Mouse (Mus musculus) olfactory bulb, adult 2 months (tissue): ENCODE results near the gene Tmem86a. TPM values are rescaled to one million over a fixed set of nuclear protein-coding genes. Genes with fewer than 3 reads are reported as not detected.

ENCODE experiments used
- H3K27ac ChIP-seq: fragments of 200-500 bp; 2 replicates; pipeline ENCODE4 v1.5.1; 2012; ENCODE audit warnings: low read depth, low read length; ENCODE audit not compliant: insufficient read depth
- H3K4me1 ChIP-seq: fragments of 200-500 bp; 2 replicates; pipeline ENCODE4 v1.6.1; 2012; ENCODE audit warnings: low read length; ENCODE audit not compliant: control insufficient read depth, insufficient read depth
- H3K4me3 ChIP-seq: fragments of 200-500 bp; 2 replicates; pipeline ENCODE4 v1.5.1; 2012; ENCODE audit warnings: mild to moderate bottlenecking, low read depth, low read length, moderate library complexity; ENCODE audit not compliant: insufficient read depth
- CTCF ChIP-seq: fragments of 200-500 bp; IDR thresholded peaks from 2 replicates; pipeline ENCODE4 v1.5.1; 2012; ENCODE audit warnings: low read depth, mild to moderate bottlenecking, low read length, moderate library complexity; ENCODE audit not compliant: insufficient read depth
- POLR2A ChIP-seq: fragments of 200-500 bp; IDR thresholded peaks from 2 replicates; pipeline ENCODE4 v1.6.1; 2012; ENCODE audit warnings: mild to moderate bottlenecking, low read depth, low read length, moderate library complexity; ENCODE audit not compliant: insufficient read depth
- WGBS: fragments of 180-500 bp; shearing (Covaris S2); methylation state at CpG from one replicate; pipeline ENCODE4 v1.1.7; 2018; 5-methylcytosine and 5-hydroxymethylcytosine counted together
- polyA plus RNA-seq: library from polyadenylated mRNA; stranded (reverse); fragments of >200 nt; gene quantifications from 2 replicates; pipeline ENCODE4 v1.2.4, GENCODE M21; 2012; ENCODE audit warnings: low replicate concordance; ENCODE audit not compliant: missing spikeins, insufficient read depth, insufficient read length

Gene Tmem86a
- polyA plus RNA-seq, 1 experiment = not detected

- no peak overlapping the region for H3K4me3 ChIP-seq
- no peaks in the 10 kb centered on the region for H3K4me1 ChIP-seq
- WGBS = 84% methylated on average over 4 of the region's 4 CpGs
- no peak for TF ChIP-seq POLR2A
- TF ChIP-seq CTCF = no peak
- H3K27ac ChIP-seq = no peak overlapping the region
Measured at GRCm38 (mm10) chr7:47042121-47042520, 8.3 kb upstream of the Tmem86a start.

- H3K4me1 ChIP-seq = no peaks in the 10 kb centered on the region
- TF ChIP-seq POLR2A = no peak
- no peak overlapping the region for H3K27ac ChIP-seq
- no peak overlapping the region for H3K4me3 ChIP-seq
- 36% methylated on average over 6 of the region's 6 CpGs for WGBS
Measured at GRCm38 (mm10) chr7:47042823-47043490, 7.4 kb upstream of the Tmem86a start.

GRCm38 (mm10) chr7:47050766-47051165, 365 bp downstream of the Tmem86a start:
- TF ChIP-seq POLR2A (no peak), CTCF (0 out of 2 replicates have a peak, but pooled peaks have one; percentile 2)
- H3K4me3 ChIP-seq = peak overlapping the region; percentile 91
- peak overlapping the region; percentile 93 for H3K27ac ChIP-seq
- H3K4me1 ChIP-seq = peaks cover 30% of the 10 kb centered on the region
- WGBS = under 1% methylated on average over 34 of the region's 34 CpGs

DNA sequence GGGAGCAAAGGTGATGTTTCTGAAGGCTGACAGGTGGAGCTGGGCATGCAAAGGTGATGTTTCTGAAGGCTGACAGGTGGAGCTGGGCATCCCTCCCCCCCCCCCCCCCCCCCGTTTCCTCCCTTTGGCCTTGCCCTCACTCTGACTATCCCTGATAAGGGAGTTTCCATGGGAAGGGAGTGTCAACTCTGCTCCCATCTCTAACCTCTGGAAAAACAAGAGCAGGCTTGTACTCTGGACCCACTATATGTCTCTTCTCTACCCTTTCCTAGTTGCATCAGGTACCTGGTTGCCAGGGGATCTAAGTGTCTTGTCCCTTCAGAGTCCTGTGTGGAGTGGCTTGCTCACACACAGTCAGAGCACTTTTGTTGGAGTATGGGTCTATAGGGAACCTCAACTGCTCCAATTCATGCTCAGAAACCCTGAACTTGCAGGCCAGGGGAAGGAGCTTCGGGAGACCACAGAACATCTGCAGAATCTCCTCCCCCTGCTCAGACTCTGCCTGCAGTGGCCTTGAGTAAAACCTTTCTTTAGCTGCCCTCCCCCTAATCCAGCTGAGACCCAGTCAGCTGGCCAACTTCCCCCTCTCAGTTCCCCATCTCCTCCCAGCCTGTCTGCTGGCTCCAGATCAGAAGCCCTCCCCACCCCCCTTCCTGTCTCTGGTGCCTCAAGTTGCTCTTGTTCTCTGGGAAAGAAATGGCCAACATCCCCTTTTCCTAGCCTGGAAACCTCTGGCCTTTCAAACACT, 1.2 kb downstream of the Tmem86a start:
- 4% methylated on average over 2 of the region's 2 CpGs for WGBS
- H3K27ac ChIP-seq = peak overlapping the region; percentile 68
- peaks cover 30% of the 10 kb centered on the region for H3K4me1 ChIP-seq
- TF ChIP-seq POLR2A (no peak), CTCF (no peak)
- peak overlapping the region; percentile 91 for H3K4me3 ChIP-seq

- no peak for TF ChIP-seq POLR2A
- no peak for TF ChIP-seq CTCF
- Histone ChIP-seq H3K4me1 (peaks cover 30% of the 10 kb centered on the region), H3K27ac (peak overlapping the region; percentile 68), H3K4me3 (peak overlapping the region; percentile 11; the same call in 1 of the 2 replicates)
- 21% methylated on average over 3 of the region's 3 CpGs for WGBS
Measured at GRCm38 (mm10) chr7:47052276-47052675, 1.9 kb downstream of the Tmem86a start.

DNA sequence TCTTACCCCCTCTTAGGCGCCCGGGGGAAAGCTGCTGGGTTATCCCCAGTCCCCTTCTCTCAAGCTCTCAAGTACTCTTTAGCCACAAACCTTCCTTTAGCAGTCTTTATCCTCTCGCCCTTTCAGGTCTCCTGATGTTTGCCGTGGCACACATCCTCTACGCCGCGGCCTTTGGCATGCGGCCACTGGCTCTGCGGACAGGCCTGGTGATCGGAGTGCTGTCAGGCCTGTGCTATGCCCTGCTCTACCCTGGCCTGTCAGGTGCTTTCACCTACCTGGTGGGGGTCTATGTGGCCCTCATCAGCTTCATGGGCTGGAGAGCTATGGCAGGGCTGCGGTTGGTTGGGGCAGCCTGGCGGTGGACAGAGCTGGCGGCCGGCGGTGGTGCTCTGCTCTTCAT, 2.9 kb downstream of the Tmem86a start:
- Histone ChIP-seq H3K4me1 (peaks cover 30% of the 10 kb centered on the region), H3K27ac (no peak overlapping the region), H3K4me3 (no peak overlapping the region)
- TF ChIP-seq CTCF (no peak), POLR2A (no peak)
- 87% methylated on average over 15 of the region's 15 CpGs for WGBS

GRCm38 (mm10) chr7:47054666-47055065, 4.3 kb downstream of the Tmem86a start:
- Histone ChIP-seq H3K27ac (no peak overlapping the region), H3K4me3 (no peak overlapping the region), H3K4me1 (peaks cover 30% of the 10 kb centered on the region)
- WGBS = 52% methylated on average over 2 of the region's 2 CpGs
- TF ChIP-seq CTCF (no peak), POLR2A (no peak)

GRCm38 (mm10) chr7:47055744-47056143, 5.3 kb downstream of the Tmem86a start:
- Histone ChIP-seq H3K27ac (no peak overlapping the region), H3K4me3 (no peak overlapping the region), H3K4me1 (peaks cover 30% of the 10 kb centered on the region)
- WGBS = 80% methylated on average over 9 of the region's 9 CpGs
- no peak for TF ChIP-seq CTCF
- no peak for TF ChIP-seq POLR2A

GRCm38 (mm10) chr7:47056273-47056672, 5.9 kb downstream of the Tmem86a start:
- no peak overlapping the region for H3K4me3 ChIP-seq
- H3K4me1 ChIP-seq = peaks cover 30% of the 10 kb centered on the region
- WGBS = 87% methylated on average over 4 of the region's 4 CpGs
- H3K27ac ChIP-seq = no peak overlapping the region
- TF ChIP-seq POLR2A (no peak), CTCF (no peak)
